Mouse (Mus musculus) stomach, postnatal 0 days (tissue): Measurements from ENCODE around the gene Grb7. TPM values are rescaled to one million over a fixed set of nuclear protein-coding genes. Genes with fewer than 3 reads are reported as not detected.
A peak's percentile ranks its signal among the peaks of the same experiment; 100 is the strongest.

Experiments used
- ATAC-seq: fragments of 200-750 bp; cut with Nextera tagmentation; 2 replicates; pipeline ENCODE4 v1.8.0; 2017; ENCODE audit not compliant: low FRiP score, low TSS enrichment
- DNase-seq: peaks from one replicate; pipeline ENCODE4 v3.0.0-alpha.2; 2016; ENCODE audit warnings: low spot score
- H3K27ac ChIP-seq: fragments of 300-500 bp; sonication (generic); replicated peaks from 2 replicates; pipeline ENCODE4 v1.5.1; 2014; ENCODE audit warnings: mild to moderate bottlenecking, control low read depth
- H3K27me3 ChIP-seq: fragments of 300-500 bp; sonication (generic); 2 replicates; pipeline ENCODE4 v1.6.1; 2014; ENCODE audit warnings: low read length; ENCODE audit not compliant: control insufficient read depth, insufficient read depth
- H3K36me3 ChIP-seq: fragments of 300-500 bp; sonication (generic); 2 replicates; pipeline ENCODE4 v1.6.1; 2014; ENCODE audit warnings: low read length, mixed read lengths; ENCODE audit not compliant: control insufficient read depth, insufficient read depth
- H3K4me1 ChIP-seq: fragments of 300-500 bp; sonication (generic); replicated peaks from 2 replicates; pipeline ENCODE4 v1.6.1; 2014; ENCODE audit warnings: antibody characterized with exemption; ENCODE audit not compliant: control insufficient read depth, insufficient read depth
- H3K4me2 ChIP-seq: fragments of 300-500 bp; sonication (generic); replicated peaks from 2 replicates; pipeline ENCODE4 v1.6.1; 2014; ENCODE audit warnings: low read depth, mild to moderate bottlenecking, control low read depth, moderate library complexity
- H3K4me3 ChIP-seq: fragments of 300-500 bp; sonication (generic); 2 replicates; pipeline ENCODE4 v1.5.1; 2014; ENCODE audit warnings: low read depth, low read length, control low read depth
- H3K9ac ChIP-seq: fragments of 300-500 bp; sonication (generic); 2 replicates; pipeline ENCODE4 v1.6.1; 2014; ENCODE audit warnings: mild to moderate bottlenecking, low read length, control low read depth, mixed read lengths
- H3K9me3 ChIP-seq: fragments of 300-500 bp; sonication (generic); 2 replicates; pipeline ENCODE4 v1.6.1; 2016; ENCODE audit warnings: low read length; ENCODE audit not compliant: control insufficient read depth
- CTCF ChIP-seq: IDR thresholded peaks from 2 replicates; pipeline ENCODE4 v1.5.1; 2016; ENCODE audit warnings: antibody characterized with exemption, low read depth, mild to moderate bottlenecking, moderate library complexity
- EP300 ChIP-seq: optimal IDR thresholded peaks from 2 replicates; pipeline ENCODE3; 2016; ENCODE audit warnings: antibody characterized with exemption
- WGBS: fragments of 180-500 bp; shearing (Covaris S2); extraction: QIAGEN DNeasy Blood & Tissue Kit; methylation state at CpG from one replicate; pipeline ENCODE4 v1.1.7; 2014; 5-methylcytosine and 5-hydroxymethylcytosine counted together
- polyA plus RNA-seq: library from polyadenylated mRNA; unstranded; fragments of >200 nt; fragmentation: Nextera tagmentation; extraction: Ambion mirVana; gene quantifications from 2 replicates; pipeline ENCODE4 v1.2.1, GENCODE M21; 2015

Grb7 gene
- polyA plus RNA-seq, 1 experiment from 2014 or later = 23.0 TPM

DNA sequence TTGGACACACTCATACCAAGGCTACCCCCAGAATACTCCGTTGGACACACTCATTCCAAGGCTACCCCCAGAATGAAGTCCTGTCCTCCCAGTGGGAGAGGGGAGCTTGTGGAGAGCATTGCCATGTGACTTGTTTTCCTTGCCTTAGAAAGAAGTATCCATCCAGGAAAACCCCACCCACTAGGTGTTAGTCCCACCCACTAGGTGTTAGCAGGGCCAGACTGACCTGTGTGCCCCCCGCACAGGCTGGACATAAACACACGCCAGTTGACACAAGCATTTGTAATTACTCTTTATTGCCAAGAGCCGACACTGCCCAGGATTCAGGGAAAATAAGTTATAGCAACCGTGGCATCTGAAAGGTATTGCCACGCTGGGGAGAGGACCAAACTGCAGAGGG is 8.8 kb upstream of the Grb7 start:
- Histone ChIP-seq H3K4me3 (no peak overlapping the region), H3K9me3 (no peaks in the 10 kb centered on the region), H3K4me2 (no peak overlapping the region), H3K4me1 (no peaks in the 10 kb centered on the region), H3K27ac (no peak overlapping the region), H3K9ac (no peak overlapping the region), H3K36me3 (peaks cover 27% of the 10 kb centered on the region), H3K27me3 (no peaks in the 10 kb centered on the region)
- TF ChIP-seq CTCF (no peak), EP300 (no peak)
- no peak for ATAC-seq
- 64% methylated on average over 6 of the region's 6 CpGs for WGBS
- DNase-seq = no peak

GRCm38 (mm10) chr11:98438331-98439158 is 7.6 kb upstream of the Grb7 start, which contains the start of gene Mien1:
TSS of gene Mien1 (minus strand) at chr11:98438991.
- ATAC-seq (peak; percentile 96), DNase-seq (peak; percentile 98)
- no peaks in the 10 kb centered on the region for H3K9me3 ChIP-seq
- peak within 1 kb of the TSS; percentile 64 for H3K9ac ChIP-seq
- H3K4me3 ChIP-seq = peak within 1 kb of the TSS; percentile 64
- 1% methylated on average over 43 of the region's 43 CpGs for WGBS
- no peaks in the 10 kb centered on the region for H3K27me3 ChIP-seq
- H3K4me2 ChIP-seq = peak within 1 kb of the TSS; percentile 82
- no peaks in the 10 kb centered on the region for H3K4me1 ChIP-seq
- peak; percentile 98 for TF ChIP-seq CTCF
- no peak for TF ChIP-seq EP300
- H3K27ac ChIP-seq = peak within 1 kb of the TSS; percentile 65
- peaks cover 20% of the 10 kb centered on the region for H3K36me3 ChIP-seq

DNA sequence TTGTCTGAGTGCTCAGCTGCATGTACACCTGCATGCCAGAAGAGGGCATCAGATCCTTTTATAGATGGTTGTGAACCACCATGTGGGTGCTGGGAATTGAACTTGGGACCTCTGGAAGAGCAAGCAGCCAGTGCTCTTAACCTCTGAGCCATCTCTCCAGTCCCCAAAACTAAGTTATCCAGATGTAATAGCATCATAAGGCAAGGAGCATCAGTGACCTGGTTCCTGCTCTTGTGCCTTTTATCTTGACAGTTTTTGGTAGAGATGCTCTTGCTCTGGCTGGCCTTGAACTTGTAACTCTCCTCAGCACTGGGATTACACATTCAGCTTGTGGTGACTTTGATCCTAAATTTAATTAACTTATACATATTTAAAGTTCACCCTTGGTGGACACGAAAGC is 2.5 kb upstream of the Grb7 start:
- H3K27ac ChIP-seq = no peak overlapping the region
- no peak for ATAC-seq
- no peak overlapping the region for H3K4me3 ChIP-seq
- no peak for TF ChIP-seq EP300
- no peak for TF ChIP-seq CTCF
- no peaks in the 10 kb centered on the region for H3K27me3 ChIP-seq
- no peaks in the 10 kb centered on the region for H3K36me3 ChIP-seq
- no peaks in the 10 kb centered on the region; the same call in 1 of the 2 replicates for H3K4me1 ChIP-seq
- H3K9ac ChIP-seq = no peak overlapping the region
- no peak overlapping the region for H3K4me2 ChIP-seq
- 96% methylated on average over 1 of the region's 1 CpGs for WGBS
- no peaks in the 10 kb centered on the region for H3K9me3 ChIP-seq
- DNase-seq = no peak

- ATAC-seq = no peak
- TF ChIP-seq CTCF = no peak
- no peak for TF ChIP-seq EP300
- 15% methylated on average over 1 of the region's 1 CpGs for WGBS
- Histone ChIP-seq H3K4me2 (no peak overlapping the region), H3K36me3 (no peaks in the 10 kb centered on the region), H3K9ac (no peak overlapping the region), H3K27ac (peak overlapping the region; percentile 87), H3K9me3 (no peaks in the 10 kb centered on the region), H3K4me1 (no peaks in the 10 kb centered on the region; the same call in 1 of the 2 replicates), H3K4me3 (no peak overlapping the region), H3K27me3 (no peaks in the 10 kb centered on the region)
- no peak for DNase-seq
Observed at GRCm38 (mm10) chr11:98445238-98445637, 956 bp upstream of the Grb7 start.

DNA sequence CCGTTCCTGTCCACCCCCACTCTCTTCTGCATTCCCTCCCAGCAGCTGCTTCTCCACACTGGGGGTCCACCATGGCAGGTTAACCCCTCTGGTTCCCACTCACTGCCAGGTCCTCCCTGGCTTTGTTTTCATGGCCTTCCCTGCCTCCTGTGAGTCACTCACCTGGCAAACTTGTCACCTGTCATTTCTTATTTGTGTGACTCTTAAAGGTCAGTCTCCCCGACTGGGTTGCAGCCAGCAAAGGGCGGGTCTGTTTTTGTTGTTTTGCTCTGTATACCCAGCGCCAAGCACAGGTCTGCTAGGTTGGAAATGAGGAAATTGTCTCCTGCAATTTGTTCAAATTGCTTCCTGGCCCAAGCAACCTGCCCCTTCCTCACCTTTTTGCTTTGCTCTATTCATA is 515 bp upstream of the Grb7 start:
- peak; percentile 73 for DNase-seq
- Histone ChIP-seq H3K4me2 (no peak overlapping the region), H3K4me3 (no peak overlapping the region), H3K9ac (no peak overlapping the region), H3K27me3 (no peaks in the 10 kb centered on the region), H3K36me3 (no peaks in the 10 kb centered on the region), H3K9me3 (no peaks in the 10 kb centered on the region), H3K4me1 (no peaks in the 10 kb centered on the region; the same call in 1 of the 2 replicates), H3K27ac (peak overlapping the region; percentile 87)
- TF ChIP-seq CTCF (no peak), EP300 (no peak)
- 40% methylated on average over 4 of the region's 4 CpGs for WGBS
- ATAC-seq = peak; percentile 50
